Mouse (Mus musculus) liver, embryonic 15.5 days (tissue): ENCODE measurements around the gene Tedc2. TPM values are rescaled to one million over a fixed set of nuclear protein-coding genes. Genes with fewer than 3 reads are reported as not detected.

Source experiments
- ATAC-seq: fragments of 200-750 bp; cut with Nextera tagmentation; 2 replicates; pipeline ENCODE4 v1.8.0; 2017; ENCODE audit warnings: moderate number of reproducible peaks, mild to moderate bottlenecking, moderate library complexity; ENCODE audit not compliant: insufficient read depth
- H3K27ac ChIP-seq: fragments of 300-500 bp; sonication (generic); replicated peaks from 2 replicates; pipeline ENCODE4 v1.5.1; 2015; ENCODE audit warnings: mild to moderate bottlenecking, inconsistent platforms
- H3K27me3 ChIP-seq: fragments of 300-500 bp; sonication (generic); 2 replicates; pipeline ENCODE4 v1.6.1; 2015; ENCODE audit warnings: mild to moderate bottlenecking, inconsistent platforms
- H3K36me3 ChIP-seq: fragments of 300-500 bp; sonication (generic); replicated peaks from 2 replicates; pipeline ENCODE4 v1.6.1; 2015; ENCODE audit warnings: moderate library complexity, mild to moderate bottlenecking, inconsistent platforms
- H3K4me1 ChIP-seq: fragments of 300-500 bp; sonication (generic); replicated peaks from 2 replicates; pipeline ENCODE4 v1.6.1; 2015; ENCODE audit warnings: inconsistent platforms
- H3K4me2 ChIP-seq: fragments of 300-500 bp; sonication (generic); 2 replicates; pipeline ENCODE4 v1.6.1; 2015; ENCODE audit warnings: moderate library complexity, mild to moderate bottlenecking, inconsistent platforms
- H3K4me3 ChIP-seq: fragments of 300-500 bp; sonication (generic); replicated peaks from 2 replicates; pipeline ENCODE4 v1.5.1; 2015; ENCODE audit warnings: mild to moderate bottlenecking, inconsistent platforms
- H3K9ac ChIP-seq: fragments of 300-500 bp; sonication (generic); 2 replicates; pipeline ENCODE4 v1.6.1; 2015; ENCODE audit warnings: moderate library complexity, mild to moderate bottlenecking, inconsistent platforms
- H3K9me3 ChIP-seq: fragments of 300-500 bp; sonication (generic); replicated peaks from 2 replicates; pipeline ENCODE4 v1.6.1; 2016; ENCODE audit warnings: inconsistent platforms
- WGBS: fragments of 180-500 bp; shearing (Covaris S2); methylation state at CpG from one replicate; pipeline ENCODE4 v1.1.7; 2015; ENCODE audit warnings: mixed read lengths; ENCODE audit not compliant: insufficient replicate concordance; 5-methylcytosine and 5-hydroxymethylcytosine counted together
- polyA plus RNA-seq: library from polyadenylated mRNA; unstranded; fragments of >200 nt; fragmentation: Nextera tagmentation; extraction: Ambion mirVana; gene quantifications from 2 replicates; pipeline ENCODE4 v1.2.1, GENCODE M21; 2015

Gene Tedc2
- polyA plus RNA-seq = 8.2 and 9.6 TPM in 2 replicates

- H3K9ac ChIP-seq = peak within 1 kb of the TSS; percentile 84
- H3K27me3 ChIP-seq = no peaks in the 10 kb centered on the region
- ATAC-seq = peak; percentile 86
- 1% methylated on average over 41 of the region's 41 CpGs for WGBS
- peaks cover 79% of the 10 kb centered on the region for H3K36me3 ChIP-seq
- H3K27ac ChIP-seq = peak within 1 kb of the TSS; percentile 90
- H3K4me2 ChIP-seq = peak within 1 kb of the TSS; percentile 89
- H3K9me3 ChIP-seq = no peaks in the 10 kb centered on the region
- peak within 1 kb of the TSS; percentile 92 for H3K4me3 ChIP-seq
- H3K4me1 ChIP-seq = peaks cover 74% of the 10 kb centered on the region
Measured at GRCm38 (mm10) chr17:24220435-24221411, at the start of gene Tedc2. Gene Tedc2 (minus strand): TSS chr17:24220851.

- H3K27me3 ChIP-seq = peaks cover 5% of the 10 kb centered on the region; the same call in 1 of the 2 replicates
- ATAC-seq = no peak
- whole genome bisulfite sequencing = 66% methylated on average over 1 of the region's 1 CpGs
Measured at GRCm38 (mm10) chr17:24267133-24267532, 46.5 kb upstream of the Tedc2 start.

GRCm38 (mm10) chr17:24264766-24265165 lies 44.1 kb upstream of the Tedc2 start:
- Histone ChIP-seq H3K9ac (no peak overlapping the region), H3K4me2 (no peak overlapping the region), H3K4me1 (0 out of 2 replicates have a peak, but pooled peaks cover 7% of the 10 kb centered on the region), H3K9me3 (no peaks in the 10 kb centered on the region), H3K4me3 (no peak overlapping the region), H3K27ac (no peak overlapping the region), H3K36me3 (no peaks in the 10 kb centered on the region), H3K27me3 (peaks cover 5% of the 10 kb centered on the region; the same call in 1 of the 2 replicates)
- WGBS = 56% methylated on average over 2 of the region's 2 CpGs
- no peak for ATAC-seq

More at GRCm38 (mm10) chr17:24267133-24267532, 46.5 kb upstream of the Tedc2 start:
- H3K9me3 ChIP-seq = no peaks in the 10 kb centered on the region
- no peaks in the 10 kb centered on the region for H3K4me1 ChIP-seq
- H3K27ac ChIP-seq = no peak overlapping the region
- no peak overlapping the region for H3K4me2 ChIP-seq
- H3K36me3 ChIP-seq = no peaks in the 10 kb centered on the region
- H3K9ac ChIP-seq = no peak overlapping the region
- no peak overlapping the region for H3K4me3 ChIP-seq

GRCm38 (mm10) chr17:24260516-24260915 lies 39.9 kb upstream of the Tedc2 start:
- Histone ChIP-seq H3K4me2 (no peak overlapping the region), H3K4me3 (no peak overlapping the region), H3K36me3 (no peaks in the 10 kb centered on the region), H3K4me1 (0 out of 2 replicates have a peak, but pooled peaks cover 7% of the 10 kb centered on the region), H3K9me3 (no peaks in the 10 kb centered on the region), H3K27me3 (no peaks in the 10 kb centered on the region; the same call in 1 of the 2 replicates), H3K27ac (no peak overlapping the region), H3K9ac (no peak overlapping the region)
- no peak for ATAC-seq
- 24% methylated on average over 4 of the region's 4 CpGs for WGBS

GRCm38 (mm10) chr17:24259702-24260101 lies 39.1 kb upstream of the Tedc2 start:
- H3K4me1 ChIP-seq = 0 out of 2 replicates have a peak, but pooled peaks cover 7% of the 10 kb centered on the region
- no peak overlapping the region for H3K9ac ChIP-seq
- no peak overlapping the region for H3K27ac ChIP-seq
- no peak overlapping the region for H3K4me3 ChIP-seq
- no peaks in the 10 kb centered on the region for H3K36me3 ChIP-seq
- ATAC-seq = no peak
- 19% methylated on average over 5 of the region's 5 CpGs for WGBS
- H3K9me3 ChIP-seq = no peaks in the 10 kb centered on the region
- no peaks in the 10 kb centered on the region; the same call in 1 of the 2 replicates for H3K27me3 ChIP-seq
- H3K4me2 ChIP-seq = no peak overlapping the region

GRCm38 (mm10) chr17:24258981-24259380 lies 38.3 kb upstream of the Tedc2 start:
- Histone ChIP-seq H3K27ac (no peak overlapping the region), H3K9ac (no peak overlapping the region), H3K4me1 (0 out of 2 replicates have a peak, but pooled peaks cover 7% of the 10 kb centered on the region), H3K27me3 (no peaks in the 10 kb centered on the region; the same call in 1 of the 2 replicates), H3K9me3 (no peaks in the 10 kb centered on the region), H3K4me2 (no peak overlapping the region), H3K36me3 (no peaks in the 10 kb centered on the region), H3K4me3 (no peak overlapping the region)
- ATAC-seq = no peak
- 51% methylated on average over 4 of the region's 4 CpGs for WGBS

- H3K4me1 ChIP-seq = peaks cover 43% of the 10 kb centered on the region
- peak overlapping the region; percentile 87 for H3K9ac ChIP-seq
- no peaks in the 10 kb centered on the region for H3K9me3 ChIP-seq
- H3K4me3 ChIP-seq = peak overlapping the region; percentile 84
- H3K36me3 ChIP-seq = peaks cover 27% of the 10 kb centered on the region
- 84% methylated on average over 2 of the region's 2 CpGs for WGBS
- H3K4me2 ChIP-seq = peak overlapping the region; percentile 90
- no peak for ATAC-seq
- peak overlapping the region; percentile 94 for H3K27ac ChIP-seq
- H3K27me3 ChIP-seq = no peaks in the 10 kb centered on the region
Measured at GRCm38 (mm10) chr17:24252329-24252728, 31.7 kb upstream of the Tedc2 start.

- peaks cover 44% of the 10 kb centered on the region for H3K4me1 ChIP-seq
- under 1% methylated on average over 48 of the region's 48 CpGs for WGBS
- peak within 1 kb of the TSS; percentile 84 for H3K4me3 ChIP-seq
- no peaks in the 10 kb centered on the region for H3K9me3 ChIP-seq
- peak; percentile 99 for ATAC-seq
- no peaks in the 10 kb centered on the region for H3K27me3 ChIP-seq
- peak within 1 kb of the TSS; percentile 94 for H3K27ac ChIP-seq
- peak within 1 kb of the TSS; percentile 90 for H3K4me2 ChIP-seq
- H3K36me3 ChIP-seq = peaks cover 35% of the 10 kb centered on the region
- peak within 1 kb of the TSS; percentile 87 for H3K9ac ChIP-seq
Measured at GRCm38 (mm10) chr17:24251320-24252069, 30.8 kb upstream of the Tedc2 start, which contains the start of gene Ccnf. Gene Ccnf (minus strand): TSS chr17:24251484.

- WGBS = under 1% methylated on average over 32 of the region's 32 CpGs
- peaks cover 40% of the 10 kb centered on the region for H3K36me3 ChIP-seq
- peak overlapping the region; percentile 85 for H3K27ac ChIP-seq
- no peaks in the 10 kb centered on the region for H3K9me3 ChIP-seq
- ATAC-seq = no peak; the same call in 1 of the 2 replicates
- no peaks in the 10 kb centered on the region for H3K27me3 ChIP-seq
- peaks cover 48% of the 10 kb centered on the region for H3K4me1 ChIP-seq
- peak overlapping the region; percentile 84 for H3K4me3 ChIP-seq
- peak overlapping the region; percentile 84 for H3K9ac ChIP-seq
- H3K4me2 ChIP-seq = peak overlapping the region; percentile 80
Measured at GRCm38 (mm10) chr17:24250988-24251319, 30.3 kb upstream of the Tedc2 start.

GRCm38 (mm10) chr17:24248641-24249040 lies 28.0 kb upstream of the Tedc2 start:
- H3K27me3 ChIP-seq = no peaks in the 10 kb centered on the region
- no peak overlapping the region for H3K9ac ChIP-seq
- ATAC-seq = no peak
- H3K4me3 ChIP-seq = peak overlapping the region; percentile 84; the same call in 1 of the 2 replicates
- H3K9me3 ChIP-seq = 0 out of 2 replicates have a peak, but pooled peaks cover 3% of the 10 kb centered on the region
- H3K36me3 ChIP-seq = peaks cover 58% of the 10 kb centered on the region
- no peak overlapping the region for H3K27ac ChIP-seq
- H3K4me1 ChIP-seq = peaks cover 48% of the 10 kb centered on the region
- WGBS = 91% methylated on average over 2 of the region's 2 CpGs
- H3K4me2 ChIP-seq = peak overlapping the region; percentile 80
